Mouse (Mus musculus) ES-E14 (cell line): ENCODE data around the gene Hivep3. TPM values are rescaled to one million over a fixed set of nuclear protein-coding genes. Genes with fewer than 3 reads are reported as not detected.

Source experiments
- DNase-seq: peaks from one replicate; pipeline ENCODE4 v3.0.0-alpha.2; 2013; ENCODE audit warnings: low read depth, low spot score
- H3K27ac ChIP-seq: 2 replicates; pipeline ENCODE4 v1.5.1; 2012; ENCODE audit warnings: low read depth, mild to moderate bottlenecking, low read length, moderate library complexity, mixed read lengths; ENCODE audit not compliant: poor library complexity, insufficient read depth, severe bottlenecking
- H3K36me3 ChIP-seq: 2 replicates; pipeline ENCODE4 v1.6.1; 2012; ENCODE audit warnings: mild to moderate bottlenecking, low read length, moderate library complexity, mixed read lengths; ENCODE audit not compliant: control insufficient read depth, poor library complexity, insufficient read depth, severe bottlenecking
- H3K4me1 ChIP-seq, 2 experiments: fragments of 150-350 bp in 1 of 2; sonication (generic) in 1 of 2; 2 replicates each; pipeline ENCODE4 v1.6.1; 2012; ENCODE audit warnings: low read length in 2 of 2, mild to moderate bottlenecking in 1 of 2, mixed read lengths in 1 of 2; ENCODE audit not compliant: control insufficient read depth in 2 of 2, insufficient read depth in 2 of 2, poor library complexity in 1 of 2
- H3K4me3 ChIP-seq, 2 experiments: fragments of 150-350 bp in 1 of 2; sonication (generic) in 1 of 2; 2 replicates each; pipeline ENCODE4 v1.5.1; 2012; ENCODE audit warnings: low read length in 2 of 2, low read depth in 1 of 2, mild to moderate bottlenecking in 1 of 2, mixed read lengths in 1 of 2; ENCODE audit not compliant: insufficient read depth in 1 of 2, poor library complexity in 1 of 2, severe bottlenecking in 1 of 2
- H3K9ac ChIP-seq: 2 replicates; pipeline ENCODE4 v1.6.1; 2012; ENCODE audit warnings: low read depth, mild to moderate bottlenecking, low read length, mixed read lengths; ENCODE audit not compliant: poor library complexity, insufficient read depth, severe bottlenecking
- H3K9me3 ChIP-seq: fragments of 150-350 bp; sonication (generic); 2 replicates; pipeline ENCODE4 v1.6.1; 2012; ENCODE audit warnings: low read depth, mild to moderate bottlenecking, low read length; ENCODE audit not compliant: control insufficient read depth, insufficient read depth
- CHD2 ChIP-seq: IDR thresholded peaks from 2 replicates; pipeline ENCODE4 v1.6.1; 2014; ENCODE audit warnings: mild to moderate bottlenecking, low read depth, low read length, inconsistent platforms
- HCFC1 ChIP-seq: IDR thresholded peaks from 2 replicates; pipeline ENCODE4 v1.6.1; 2012; ENCODE audit warnings: low read length, inconsistent platforms, borderline replicate concordance; ENCODE audit not compliant: insufficient read depth
- MAFK ChIP-seq: IDR thresholded peaks from 2 replicates; pipeline ENCODE4 v1.6.1; 2014; ENCODE audit warnings: mild to moderate bottlenecking, low read depth, low read length, inconsistent platforms; ENCODE audit not compliant: insufficient read depth
- ZC3H11A ChIP-seq: IDR thresholded peaks from 2 replicates; pipeline ENCODE4 v1.6.1; 2012; ENCODE audit warnings: low read depth, mild to moderate bottlenecking, inconsistent platforms, low read length, borderline replicate concordance
- ZNF384 ChIP-seq: IDR thresholded peaks from 2 replicates; pipeline ENCODE4 v1.6.1; 2012; ENCODE audit warnings: low read depth, low read length, inconsistent platforms
- in situ Hi-C, 2 experiments: fragments of 600-800 bp; cut with MboI; formaldehyde crosslinking; loops; one replicate each; pipeline ENCODE4 v1.15.1; 2025; ENCODE audit warnings: low sequenced_read_pairs in 2 of 2, inconsistent platforms in 1 of 2; ENCODE audit not compliant: unreplicated experiment in 2 of 2
- total RNA-seq: library from RNA; depleted of rRNA; stranded (reverse); fragments of 300-350 nt; gene quantifications from 2 replicates; pipeline ENCODE4 v1.2.3, GENCODE M21; 2012

The Hivep3 gene
- total RNA-seq, 1 experiment, result 1.4 TPM

DNA sequence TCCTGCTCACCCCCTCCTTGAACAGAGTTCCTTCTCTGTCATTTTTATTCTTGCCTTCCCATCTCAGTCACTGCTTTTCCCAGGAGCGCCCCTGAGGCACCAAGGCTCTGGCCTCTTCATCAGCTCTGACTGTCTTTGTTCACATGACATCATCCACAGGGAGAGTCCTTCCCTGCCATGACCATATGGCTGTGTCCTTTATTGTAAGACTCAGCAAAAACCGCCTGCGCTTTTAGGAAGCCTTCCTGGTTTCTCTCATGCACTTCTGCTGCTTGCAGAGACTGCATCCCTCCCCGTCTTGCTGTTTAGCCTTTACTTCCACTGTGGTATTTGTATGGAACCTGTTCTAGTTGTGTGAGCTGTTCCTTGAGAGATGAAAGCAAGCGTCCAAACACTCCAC lies 216.6 kb downstream of the Hivep3 start:
- in situ Hi-C loops, result no loop called here
- H3K36me3 ChIP-seq, result no peaks in the 10 kb centered on the region
- TF ChIP-seq HCFC1 (no peak), ZNF384 (no peak)
- no peak for DNase-seq
- no peak overlapping the region for H3K4me3 ChIP-seq
- no peaks in the 10 kb centered on the region for H3K4me1 ChIP-seq
- H3K27ac ChIP-seq, result no peak overlapping the region
- no peak overlapping the region for H3K9ac ChIP-seq
- H3K9me3 ChIP-seq, result no peaks in the 10 kb centered on the region

DNA sequence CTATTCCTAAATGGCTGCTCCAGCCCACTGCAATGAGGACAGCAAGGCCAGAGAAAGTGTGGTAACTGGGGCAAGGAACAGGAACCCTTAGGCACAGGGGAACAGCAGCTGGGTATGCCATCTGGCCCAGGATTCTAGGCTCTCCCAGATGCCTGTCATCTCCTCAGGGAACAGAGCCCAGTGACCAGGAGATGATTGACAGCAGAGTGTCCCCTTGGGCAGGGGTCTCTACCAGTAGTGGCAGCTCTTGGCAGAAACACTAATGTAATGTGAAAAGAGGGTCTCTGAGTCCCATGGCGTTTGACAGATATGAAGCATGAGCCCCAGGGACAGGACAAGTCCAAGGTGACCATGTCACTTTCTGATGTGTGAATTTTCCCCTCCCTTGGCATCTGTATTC lies 217.5 kb downstream of the Hivep3 start:
- H3K9ac ChIP-seq, result no peak overlapping the region
- H3K4me3 ChIP-seq, result no peak overlapping the region
- in situ Hi-C loops, result no loop called here
- H3K27ac ChIP-seq, result no peak overlapping the region
- no peaks in the 10 kb centered on the region for H3K4me1 ChIP-seq
- H3K36me3 ChIP-seq, result no peaks in the 10 kb centered on the region
- DNase-seq, result no peak
- TF ChIP-seq ZNF384, result no peak
- TF ChIP-seq CHD2, result no peak
- no peak for TF ChIP-seq ZC3H11A
- TF ChIP-seq HCFC1, result no peak
- no peak for TF ChIP-seq MAFK
- H3K9me3 ChIP-seq, result no peaks in the 10 kb centered on the region

DNA sequence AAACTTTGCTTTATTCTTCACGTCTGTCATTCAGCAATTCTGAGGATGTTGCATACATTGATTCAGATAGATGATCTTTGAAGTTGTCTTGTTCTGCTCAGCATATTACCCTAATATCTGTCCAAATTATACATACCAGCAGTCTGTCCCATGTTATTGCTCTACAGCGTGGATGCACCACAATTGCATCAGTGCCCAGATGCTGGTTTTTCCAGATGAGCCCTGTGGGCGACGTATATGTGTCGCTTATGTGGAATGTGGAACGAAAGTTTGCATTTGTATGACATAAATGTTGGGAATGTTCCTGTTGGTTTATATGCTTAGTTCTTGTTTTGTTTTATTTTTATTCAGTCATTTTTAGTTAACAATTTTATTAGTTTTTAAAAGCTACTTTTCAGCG lies 221.4 kb downstream of the Hivep3 start:
- Histone ChIP-seq H3K9me3 (no peaks in the 10 kb centered on the region), H3K9ac (no peak overlapping the region), H3K4me3 (no peak overlapping the region), H3K36me3 (no peaks in the 10 kb centered on the region), H3K4me1 (no peaks in the 10 kb centered on the region), H3K27ac (no peak overlapping the region)
- DNase-seq, result no peak
- TF ChIP-seq HCFC1 (no peak), MAFK (no peak), ZNF384 (no peak), ZC3H11A (no peak), CHD2 (no peak)
- in situ Hi-C loops, result no loop called here

DNA sequence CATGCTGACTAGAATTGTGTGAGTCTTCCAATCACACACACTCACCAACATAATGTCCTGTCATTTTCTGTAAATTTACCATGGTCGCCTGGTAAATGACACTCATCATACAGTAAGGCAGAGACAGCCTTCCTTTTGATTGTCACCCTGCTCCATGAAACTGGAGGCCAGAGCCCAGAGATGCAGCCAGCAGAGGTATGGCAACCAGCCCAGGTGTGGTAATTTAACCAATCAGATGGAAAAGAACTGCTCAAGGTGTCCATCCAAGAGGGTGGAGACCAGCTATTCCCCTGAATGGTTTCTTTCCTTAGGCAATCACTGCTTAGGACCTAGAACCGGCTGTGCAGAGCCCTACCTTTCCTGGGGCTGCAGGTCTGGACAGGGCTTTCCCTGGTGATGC lies 224.4 kb downstream of the Hivep3 start:
- H3K9ac ChIP-seq, result no peak overlapping the region
- no peak for TF ChIP-seq HCFC1
- in situ Hi-C loops, result no loop called here
- H3K9me3 ChIP-seq, result no peaks in the 10 kb centered on the region
- H3K27ac ChIP-seq, result no peak overlapping the region
- peaks cover 0 to 3% of the 10 kb centered on the region in 2 experiments; a peak in 1 of 4 replicates for H3K4me1 ChIP-seq
- no peaks in the 10 kb centered on the region for H3K36me3 ChIP-seq
- H3K4me3 ChIP-seq, result no peak overlapping the region
- DNase-seq, result no peak

- Histone ChIP-seq H3K9ac (no peak overlapping the region), H3K36me3 (no peaks in the 10 kb centered on the region), H3K9me3 (no peaks in the 10 kb centered on the region), H3K27ac (no peak overlapping the region), H3K4me3 (no peak overlapping the region), H3K4me1 (peaks cover 0 to 3% of the 10 kb centered on the region in 2 experiments; a peak in 1 of 4 replicates)
- DNase-seq, result no peak
- TF ChIP-seq HCFC1, result no peak
- no peak for TF ChIP-seq CHD2
- TF ChIP-seq ZC3H11A, result no peak
- TF ChIP-seq MAFK, result no peak
- TF ChIP-seq ZNF384, result no peak
- in situ Hi-C loops, result no loop called here
Observed at GRCm38 (mm10) chr4:119959293-119959692, 225.7 kb downstream of the Hivep3 start.
